Mouse (Mus musculus) kidney, postnatal 4 days (tissue): ENCODE data around the gene Tmem72.
A peak's percentile ranks its signal among the peaks of the same experiment; 100 is the strongest.

Source experiments
- DNase-seq, 2 experiments: peaks; one replicate each; pipeline ENCODE4 v3.0.0; 2021; ENCODE audit warnings: mixed read lengths in 2 of 2

Gene Tmem72

GRCm38 (mm10) chr6:116679563-116680288 lies 37.0 kb downstream of the Tmem72 start:
- DNase-seq = no peak

- no peak for DNase-seq
Observed at GRCm38 (mm10) chr6:116677321-116677720, 39.4 kb downstream of the Tmem72 start.

GRCm38 (mm10) chr6:116676355-116676913 lies 40.3 kb downstream of the Tmem72 start:
- peak; percentile 63 to 69 for DNase-seq

- peak in 1 of 2 experiments; percentile 49 for DNase-seq
Observed at GRCm38 (mm10) chr6:116674283-116674886, 42.3 kb downstream of the Tmem72 start.

- DNase-seq = peak; percentile 93
Observed at GRCm38 (mm10) chr6:116673471-116674282, 43.0 kb downstream of the Tmem72 start, which contains the start of gene Rassf4. Gene Rassf4, minus strand, starts transcription at chr6:116673952.

GRCm38 (mm10) chr6:116672349-116672748 lies 44.4 kb downstream of the Tmem72 start:
- DNase-seq = no peak

GRCm38 (mm10) chr6:116671768-116672167 lies 44.9 kb downstream of the Tmem72 start:
- no peak for DNase-seq

GRCm38 (mm10) chr6:116671031-116671430 lies 45.7 kb downstream of the Tmem72 start:
- DNase-seq = peak; percentile 57 to 67

- peak in 1 of 2 experiments; percentile 42 for DNase-seq
Observed at GRCm38 (mm10) chr6:116670144-116670543, 46.6 kb downstream of the Tmem72 start.

- DNase-seq = peak; percentile 35 to 47
Observed at GRCm38 (mm10) chr6:116668682-116669470, 47.8 kb downstream of the Tmem72 start.

- DNase-seq = no peak
Observed at GRCm38 (mm10) chr6:116667382-116667781, 49.3 kb downstream of the Tmem72 start.

GRCm38 (mm10) chr6:116666892-116667291 lies 49.8 kb downstream of the Tmem72 start:
- no peak for DNase-seq

GRCm38 (mm10) chr6:116666085-116666750 lies 50.5 kb downstream of the Tmem72 start:
- DNase-seq = no peak

GRCm38 (mm10) chr6:116664830-116665229 lies 51.9 kb downstream of the Tmem72 start:
- no peak for DNase-seq

- DNase-seq = no peak
Observed at GRCm38 (mm10) chr6:116664031-116664430, 52.7 kb downstream of the Tmem72 start.

- DNase-seq = no peak
Observed at GRCm38 (mm10) chr6:116663364-116663763, 53.3 kb downstream of the Tmem72 start.

GRCm38 (mm10) chr6:116653684-116654454 lies 62.8 kb downstream of the Tmem72 start:
- peak; percentile 72 to 75 for DNase-seq

GRCm38 (mm10) chr6:116653191-116653590 lies 63.5 kb downstream of the Tmem72 start:
- no peak for DNase-seq

- DNase-seq = peak; percentile 62 to 72
Observed at GRCm38 (mm10) chr6:116651437-116652118, 65.1 kb downstream of the Tmem72 start.

GRCm38 (mm10) chr6:116650406-116650805 lies 66.3 kb downstream of the Tmem72 start, which contains the start of gene Depp1:
Gene Depp1, plus strand, starts transcription at chr6:116650609.
- DNase-seq = peak; percentile 43 to 71
